Mouse (Mus musculus): ENCODE measurements around the gene Ms4a7.
"Not testable (repeated sequence)": the region's sequence is repeated elsewhere in the genome, so short reads cannot be mapped to it uniquely, and the experiment has no call there.

Ms4a7 gene

DNA sequence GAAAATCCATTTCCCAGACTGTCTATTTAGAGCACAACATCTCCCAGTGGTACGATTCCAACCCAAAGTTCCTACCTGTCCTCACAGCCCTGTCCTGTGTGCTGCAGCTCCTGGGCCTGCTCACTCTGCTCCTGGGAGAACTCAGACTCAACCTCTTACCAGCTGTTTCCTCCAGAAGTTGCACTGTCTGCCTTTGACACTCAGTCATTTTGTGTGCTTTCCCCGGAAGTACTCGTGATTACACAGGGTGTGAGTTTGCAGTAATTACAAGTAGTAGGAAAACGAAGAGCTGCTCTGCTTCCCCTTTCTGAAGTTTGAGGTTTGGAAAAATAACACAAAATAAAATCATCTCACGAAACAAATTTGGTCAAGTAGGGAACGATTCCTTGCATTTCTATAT lies at the start of gene Ms4a7:
Gene Ms4a7, minus strand, starts transcription at position 215 of the 400 bp plus-strand sequence.
- no peak for DNase-seq

DNA sequence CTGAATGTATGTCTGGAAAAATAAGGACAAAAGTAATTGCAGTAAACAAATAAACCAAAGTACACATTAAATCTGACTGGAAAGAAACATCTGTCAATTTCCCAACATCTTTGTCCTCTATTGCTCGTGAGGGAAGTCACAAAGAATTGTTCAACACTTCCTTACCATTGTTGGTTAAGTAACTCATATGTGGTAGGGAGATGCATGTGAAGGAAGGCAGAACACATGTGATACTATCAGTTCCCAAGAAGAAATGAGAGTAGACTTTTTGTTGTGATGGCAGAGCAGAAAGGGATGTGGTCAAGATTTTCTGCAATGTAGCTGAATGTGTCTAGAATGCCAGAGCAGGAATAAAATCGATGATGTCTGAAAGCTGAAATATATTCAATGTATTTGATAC lies 40.5 kb upstream of the Ms4a7 start:
- DNase-seq, result no peak

DNA sequence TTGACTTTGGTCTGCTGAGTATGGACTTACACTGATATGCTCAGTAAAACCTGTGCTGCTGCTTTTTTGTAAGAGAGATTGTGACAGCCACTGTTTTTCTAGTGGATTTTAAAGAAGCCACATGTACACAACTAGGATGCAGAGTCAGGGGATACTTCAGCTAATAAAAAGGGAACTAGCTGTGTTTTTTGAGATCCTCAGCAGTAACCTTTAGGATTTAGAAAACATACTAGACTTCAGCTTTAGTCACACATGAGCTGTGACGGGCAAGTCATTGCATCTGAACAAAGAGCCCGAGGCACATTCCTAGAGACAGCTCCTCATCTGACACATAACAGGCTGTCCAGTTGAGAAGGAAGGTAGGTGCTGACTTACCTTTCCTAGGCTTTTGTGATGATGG lies 39.3 kb upstream of the Ms4a7 start, which contains the start of gene Ms4a4a:
Gene Ms4a4a, plus strand, starts transcription at position 251 of the 400 bp plus-strand sequence.
- no peak for DNase-seq

DNA sequence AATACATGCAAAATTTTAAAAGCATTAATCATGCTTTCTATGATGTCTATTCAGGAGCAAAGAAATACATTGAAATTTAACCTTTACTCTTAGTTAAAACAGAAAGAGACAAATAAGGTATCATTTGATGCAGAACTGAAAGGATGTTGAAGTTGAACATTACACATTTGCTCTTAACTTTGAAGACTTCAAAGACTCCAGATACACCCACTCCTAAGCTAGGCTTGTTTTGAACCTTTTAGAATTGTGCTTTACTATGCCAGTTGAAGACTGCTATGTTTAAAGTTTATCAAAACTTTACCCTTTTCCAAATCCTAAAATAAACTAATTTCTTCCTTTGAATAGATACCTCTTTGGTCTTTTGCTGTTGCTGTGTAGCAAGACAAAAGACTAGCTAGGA lies 35.2 kb upstream of the Ms4a7 start:
- DNase-seq, result no peak

DNA sequence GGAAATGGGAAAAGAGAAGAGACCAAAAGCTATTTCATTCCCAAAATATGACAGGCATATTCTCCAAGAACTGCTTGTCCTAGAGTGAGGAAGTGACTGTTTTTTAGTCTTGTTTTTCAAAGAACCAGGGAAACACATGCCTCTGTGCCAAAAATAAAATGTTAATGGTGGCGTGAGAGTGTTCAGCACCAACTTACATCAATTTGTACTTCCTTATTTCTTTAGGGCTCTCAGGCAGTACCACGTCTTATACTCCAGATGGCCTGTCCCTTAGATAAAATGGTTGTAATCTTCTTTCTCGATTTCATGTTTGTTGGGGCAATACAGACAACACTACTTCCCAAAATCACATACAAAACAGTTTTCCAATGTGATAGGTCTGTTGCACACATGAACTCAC lies 32.4 kb upstream of the Ms4a7 start:
- no peak for DNase-seq

DNA sequence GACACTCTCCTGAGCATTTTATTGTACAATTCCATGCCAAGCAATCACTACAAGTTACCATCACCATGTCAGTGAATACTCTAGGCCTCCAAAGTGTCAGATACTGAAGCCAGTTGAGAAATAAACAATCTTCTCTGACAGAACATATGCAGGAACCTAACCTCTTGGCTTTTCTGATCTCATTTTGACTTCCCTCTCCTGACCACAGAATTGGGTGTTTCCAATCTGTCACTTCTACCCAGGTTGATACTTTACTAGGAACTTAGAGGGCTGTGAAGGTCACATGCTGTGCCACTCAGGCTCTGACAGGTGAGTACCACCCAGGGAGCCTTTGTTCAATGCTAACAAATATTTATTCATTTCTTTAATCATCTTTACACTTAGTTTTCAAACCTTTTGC lies 26.1 kb upstream of the Ms4a7 start:
- DNase-seq, result no peak

DNA sequence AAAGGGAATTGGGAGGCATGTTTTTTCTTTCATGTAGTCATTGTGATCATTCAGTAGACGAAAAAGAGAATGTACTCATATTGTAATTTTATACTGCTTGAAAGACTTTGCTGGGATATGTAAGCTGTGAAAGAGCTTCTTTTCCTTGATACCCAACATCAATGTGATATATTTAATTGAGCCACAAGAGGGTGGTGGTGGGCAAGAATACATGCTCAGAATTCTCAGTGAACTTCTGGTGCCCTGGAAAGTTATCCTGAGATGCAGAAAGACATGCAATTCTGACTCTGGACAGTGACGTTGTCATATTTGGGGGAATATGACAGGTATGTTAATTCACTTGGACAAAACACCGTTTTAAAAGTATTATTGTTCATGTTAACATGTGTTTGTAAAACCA lies 24.2 kb upstream of the Ms4a7 start:
- no peak for DNase-seq

DNA sequence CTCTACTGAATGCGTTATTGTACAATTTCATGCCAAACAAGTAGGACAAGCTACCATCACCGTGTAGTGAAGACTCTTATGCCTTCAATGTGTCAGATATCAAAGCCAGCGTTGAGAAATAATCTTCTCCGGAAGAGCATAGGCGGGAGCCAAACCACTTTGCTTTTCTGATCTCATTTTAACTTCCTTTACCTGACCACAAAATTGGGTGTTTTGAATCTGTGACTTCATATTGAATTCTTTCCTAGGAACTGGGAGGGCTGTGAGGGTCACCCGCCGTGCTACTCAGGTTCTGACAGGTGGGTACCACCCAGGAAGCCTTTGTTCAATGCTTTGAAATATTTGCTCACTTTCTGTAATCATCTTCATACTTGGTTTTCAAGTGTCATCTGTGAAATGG lies 19.8 kb upstream of the Ms4a7 start:
- no peak for DNase-seq

DNA sequence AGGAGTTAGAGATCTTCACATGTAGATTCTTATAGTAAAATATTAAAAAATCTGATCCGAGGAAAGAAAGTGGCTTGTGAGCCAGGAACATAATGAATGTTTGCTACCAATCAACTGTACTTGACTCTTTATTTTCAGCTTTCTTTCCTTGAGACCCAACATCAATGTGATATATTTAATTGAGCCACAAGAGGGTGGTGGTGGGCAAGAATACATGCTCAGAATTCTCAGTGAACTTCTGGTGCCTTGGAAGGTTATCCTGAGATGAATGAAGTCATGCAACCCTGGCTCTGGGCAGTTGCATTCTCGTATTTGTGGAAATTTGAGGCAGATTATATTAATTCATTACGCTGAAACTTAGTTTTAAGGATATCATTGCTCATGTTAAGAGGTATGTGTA lies 15.9 kb upstream of the Ms4a7 start:
- no peak for DNase-seq

DNA sequence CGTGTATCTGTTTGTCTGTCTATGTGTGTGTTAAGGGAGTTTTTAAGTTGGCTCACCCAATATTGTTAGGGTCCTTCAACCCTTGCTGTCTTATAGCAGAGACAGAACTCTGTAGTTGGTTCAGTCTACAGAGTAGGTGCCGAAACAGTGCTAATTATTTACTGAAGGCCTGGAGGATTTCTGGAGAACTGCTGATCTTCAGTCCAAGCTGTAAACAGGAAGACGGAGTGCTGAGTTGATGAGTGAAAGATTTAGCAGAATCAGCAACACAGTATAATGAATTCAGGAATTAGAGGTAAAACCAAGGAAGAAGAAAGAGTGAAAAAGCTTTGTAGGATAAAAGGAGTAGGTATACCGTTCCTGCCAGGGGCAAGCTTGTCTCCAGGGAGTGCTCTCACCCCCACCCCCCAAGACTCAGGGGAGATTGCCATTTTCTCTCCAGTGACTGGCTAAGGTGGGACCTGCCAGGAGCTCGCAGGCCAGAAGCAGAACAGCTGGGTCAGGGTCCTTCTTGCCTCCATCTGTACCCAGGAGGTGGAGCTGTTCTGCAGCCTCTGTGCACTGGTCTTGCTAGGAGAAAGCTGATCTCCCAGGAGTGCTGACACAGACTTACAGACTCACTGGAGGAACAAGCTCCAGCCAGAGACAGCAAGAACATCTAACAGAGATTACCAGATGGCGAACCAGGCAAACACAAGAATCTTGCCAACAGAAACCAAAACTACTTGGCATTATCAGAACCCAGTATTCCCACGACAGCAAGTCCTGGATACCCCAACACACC lies 13.9 kb upstream of the Ms4a7 start:
- DNase-seq, result no peak

DNA sequence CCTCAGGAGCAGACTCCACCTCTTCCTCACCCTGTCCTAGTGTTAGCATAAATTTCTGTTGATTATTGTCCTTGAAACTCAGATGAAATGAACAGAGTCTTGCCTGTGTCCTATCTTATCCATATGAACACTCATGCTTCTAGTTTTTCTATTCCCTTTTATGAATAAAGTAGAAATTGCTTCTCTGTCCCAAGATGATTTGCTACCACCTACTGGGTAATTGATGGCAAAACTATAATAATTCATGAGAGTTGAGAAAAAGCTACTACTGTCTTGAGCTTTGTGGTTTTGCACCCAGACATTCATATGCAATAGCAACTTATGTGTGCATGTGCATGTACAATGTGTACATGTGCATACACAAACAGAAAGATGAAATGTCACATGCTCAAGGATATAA lies 8.0 kb upstream of the Ms4a7 start:
- no peak for DNase-seq

DNA sequence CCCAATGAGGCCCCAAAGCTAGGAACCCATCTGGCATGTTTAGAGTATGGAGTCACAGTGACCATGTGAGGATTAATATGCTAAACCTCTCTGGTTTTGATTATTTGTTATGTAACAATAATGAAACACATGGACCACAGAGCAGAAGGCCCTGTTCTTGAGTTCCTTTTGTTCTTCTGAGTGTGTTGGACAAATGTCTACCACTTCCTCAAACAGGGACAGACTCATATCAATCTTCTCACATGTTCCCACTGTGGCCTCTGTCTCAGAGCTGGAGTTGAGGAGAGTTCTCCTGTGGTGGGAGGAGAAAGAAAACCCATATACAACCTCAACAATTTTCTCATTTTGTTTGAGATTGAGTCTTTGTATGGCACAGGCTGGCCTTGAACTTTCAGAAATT lies 7.2 kb upstream of the Ms4a7 start:
- DNase-seq, result no peak

DNA sequence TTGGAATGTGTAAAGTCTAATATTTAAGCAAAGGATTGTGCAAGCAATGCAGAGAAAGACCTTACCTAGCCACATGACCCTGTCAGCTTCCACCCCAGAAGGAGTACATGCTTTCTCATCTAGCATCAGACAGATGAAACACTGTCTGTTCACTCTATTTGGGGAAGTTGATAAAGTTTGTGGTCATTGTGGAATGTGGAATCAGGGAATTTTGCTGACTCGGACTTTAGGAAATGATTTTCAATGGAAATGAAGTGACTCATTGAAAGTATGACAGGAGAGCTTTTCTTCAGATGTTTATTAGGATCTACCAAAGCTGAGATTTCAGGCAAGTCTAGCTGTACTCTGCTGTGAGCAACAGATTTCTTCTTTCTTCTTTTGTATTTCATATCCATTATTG lies 14.8 kb downstream of the Ms4a7 start:
- DNase-seq, result no peak

DNA sequence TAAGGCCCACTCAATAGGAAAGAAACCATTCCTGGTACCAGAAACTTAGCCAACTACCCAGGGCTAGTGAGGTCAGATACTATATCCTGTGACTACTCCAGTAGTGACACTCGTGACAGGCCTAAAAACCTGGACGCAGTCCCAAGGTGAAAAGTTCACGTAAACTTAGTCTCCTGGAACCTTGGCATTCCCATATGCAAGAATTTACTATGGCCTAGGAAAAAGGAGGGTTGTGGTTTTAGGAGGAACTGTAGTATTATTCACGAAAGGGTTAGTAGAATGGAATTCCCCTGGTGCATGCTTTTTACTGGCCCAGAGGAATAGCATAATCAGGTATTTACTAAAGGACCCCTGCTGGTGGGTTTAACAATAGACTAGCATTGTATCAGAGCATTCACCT lies 19.2 kb downstream of the Ms4a7 start:
- no peak for DNase-seq

DNA sequence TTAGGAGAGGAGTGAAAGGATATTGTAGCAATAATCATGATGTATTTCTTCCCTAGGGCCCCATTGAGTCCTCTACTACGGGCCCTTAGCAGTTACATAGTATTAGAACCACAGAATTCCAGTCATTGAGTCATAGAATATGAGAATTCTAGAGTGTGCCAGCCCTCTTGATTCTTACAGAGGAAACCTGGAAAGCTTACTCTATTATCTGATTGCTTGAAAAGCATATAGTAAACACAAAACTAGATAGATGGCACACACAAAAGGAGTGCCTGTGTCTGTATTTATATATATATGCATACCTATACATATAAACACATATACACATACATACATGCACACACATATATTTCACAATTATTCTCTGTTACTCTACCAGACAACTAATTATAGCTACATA lies 21.6 kb downstream of the Ms4a7 start, which contains the start of gene Ms4a14:
Gene Ms4a14, minus strand, starts transcription at position 101 of the 400 bp plus-strand sequence.
- DNase-seq, result no peak

DNA sequence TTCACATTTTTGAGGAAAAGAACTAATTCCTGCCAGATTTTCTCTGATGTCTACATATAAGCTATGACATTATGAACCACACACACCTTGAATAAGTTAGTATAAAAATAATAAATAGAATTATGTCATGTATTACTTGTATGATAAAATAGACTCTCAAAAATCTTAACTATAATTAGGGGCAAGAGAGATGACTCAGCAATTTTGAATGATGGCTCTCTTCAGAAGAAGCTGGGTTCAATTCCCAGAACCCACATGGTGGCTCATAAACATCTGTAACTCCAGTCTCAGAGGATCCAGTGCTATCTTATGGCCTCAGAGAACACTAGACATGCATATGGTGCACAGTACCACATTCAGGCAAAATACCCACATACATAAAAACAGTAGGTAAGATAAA lies 27.1 kb downstream of the Ms4a7 start:
- no peak for DNase-seq

DNA sequence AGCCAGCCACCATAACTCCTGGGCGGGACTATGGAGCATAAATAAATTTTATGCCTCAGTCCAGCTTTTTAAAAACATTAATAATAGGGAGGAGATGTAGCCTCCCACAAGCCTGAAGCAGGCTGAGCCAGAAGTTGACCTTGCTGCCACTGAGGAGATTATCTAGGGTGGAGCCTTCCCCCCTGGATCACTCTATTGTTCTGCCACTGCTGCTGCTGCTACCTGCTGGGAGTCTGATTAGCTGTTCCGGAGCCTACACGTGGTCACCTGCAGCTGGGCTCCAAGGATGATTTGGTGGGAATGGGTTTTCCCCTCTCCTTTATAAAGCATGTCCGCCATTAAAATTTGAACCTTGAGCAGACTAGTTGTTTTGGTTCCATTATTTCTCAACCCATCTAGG lies 36.4 kb downstream of the Ms4a7 start:
- not testable (repeated sequence) for DNase-seq

DNA sequence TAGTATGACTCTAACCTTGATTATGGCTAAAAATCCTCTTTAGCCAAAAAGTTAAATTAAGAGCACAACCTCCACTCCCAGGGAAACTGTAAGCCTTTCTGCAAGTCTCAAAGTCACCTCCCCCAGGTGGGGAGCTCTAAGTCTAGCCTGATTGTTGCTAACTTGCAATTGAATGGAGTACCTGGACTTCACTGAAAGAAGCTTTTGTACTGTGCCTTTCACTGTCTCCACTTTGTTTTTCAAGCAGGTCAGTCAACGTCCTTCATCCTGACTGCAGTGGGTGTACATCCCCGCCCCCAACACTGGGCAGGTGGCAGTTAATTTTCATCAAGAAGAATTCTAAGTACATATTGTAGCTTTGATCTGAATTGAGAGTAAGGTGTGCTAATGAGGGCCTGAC lies 37.0 kb downstream of the Ms4a7 start:
- DNase-seq, result no peak

DNA sequence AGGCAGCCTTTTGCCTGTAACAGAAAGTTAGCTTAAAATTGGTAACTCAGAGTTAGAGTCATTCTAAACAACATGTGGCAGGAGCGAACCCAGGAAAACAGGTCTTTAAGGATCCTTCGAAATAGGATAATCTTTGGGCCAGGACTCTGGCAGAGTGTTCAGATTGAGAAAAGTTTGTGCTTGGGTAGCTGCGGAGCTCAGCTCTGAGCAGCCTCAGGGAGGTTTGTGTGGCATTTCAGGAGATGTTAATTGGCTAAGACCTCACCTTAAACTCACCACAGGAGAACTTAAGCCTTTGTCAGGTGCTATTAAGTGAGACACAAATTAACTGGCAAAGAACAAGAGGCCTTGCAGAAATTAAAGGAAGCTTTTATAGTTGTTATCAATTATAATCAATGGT lies 42.3 kb downstream of the Ms4a7 start:
- not testable (repeated sequence) for DNase-seq

DNA sequence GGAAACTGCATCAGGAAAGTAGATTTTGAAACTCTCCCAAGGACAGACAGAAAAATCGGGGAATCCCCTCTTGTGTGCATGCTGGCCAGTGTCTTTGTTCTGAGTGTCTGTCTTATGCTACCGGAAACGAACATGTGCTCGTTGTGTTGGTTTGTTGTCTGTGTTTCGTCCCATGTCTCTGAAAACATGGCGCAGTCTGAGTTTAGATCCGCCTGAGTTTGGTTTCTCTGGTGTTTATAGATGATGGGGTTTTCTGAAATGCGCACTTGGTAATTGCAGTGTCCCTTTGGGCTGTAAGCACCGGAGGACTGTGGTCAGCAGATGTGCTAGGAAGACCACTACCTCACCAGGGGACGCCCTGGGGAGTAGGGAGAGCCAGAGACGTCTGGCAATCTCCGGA lies 43.0 kb downstream of the Ms4a7 start:
- DNase-seq, result no peak

DNA sequence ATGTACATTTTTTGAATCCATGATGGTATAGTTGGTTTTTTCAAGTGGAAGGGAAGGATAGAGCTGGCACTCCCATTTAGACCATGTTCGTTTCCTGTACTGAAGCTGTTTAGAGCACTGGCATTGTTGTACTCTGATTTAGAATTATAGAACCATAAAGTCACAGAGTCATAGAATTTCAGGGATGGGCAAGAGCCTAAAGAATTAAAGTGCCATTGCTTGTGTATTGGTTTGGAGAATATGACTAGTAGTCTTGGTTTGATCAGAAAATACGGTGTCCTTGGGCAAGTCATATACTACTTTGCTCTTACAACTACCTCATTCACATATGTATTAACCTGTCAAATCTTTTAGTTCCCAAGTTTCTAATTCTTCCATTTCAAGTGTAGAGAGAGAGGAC lies 52.2 kb downstream of the Ms4a7 start, which contains the start of gene Ms4a5:
Gene Ms4a5, minus strand, starts transcription at position 101 of the 400 bp plus-strand sequence.
- no peak for DNase-seq

DNA sequence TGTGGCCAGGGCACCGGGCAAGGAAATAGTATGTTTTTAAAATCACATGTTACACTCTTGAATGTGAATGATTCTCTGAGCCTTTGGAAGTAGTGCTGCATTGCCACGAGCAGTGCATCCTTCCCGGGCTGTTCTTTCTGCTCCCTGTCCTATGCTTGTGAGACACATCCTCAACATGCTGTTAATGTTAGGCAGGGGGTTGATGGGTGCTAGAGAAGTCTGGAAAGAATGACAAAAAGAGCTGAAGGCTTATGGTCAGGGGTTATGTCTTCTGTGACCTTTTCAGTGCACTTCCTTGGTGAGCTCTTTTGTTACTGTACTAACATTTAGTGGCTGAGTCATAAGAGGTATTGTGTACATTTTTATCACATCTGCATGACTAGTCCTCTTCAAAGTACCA lies 55.7 kb downstream of the Ms4a7 start:
- no peak for DNase-seq

DNA sequence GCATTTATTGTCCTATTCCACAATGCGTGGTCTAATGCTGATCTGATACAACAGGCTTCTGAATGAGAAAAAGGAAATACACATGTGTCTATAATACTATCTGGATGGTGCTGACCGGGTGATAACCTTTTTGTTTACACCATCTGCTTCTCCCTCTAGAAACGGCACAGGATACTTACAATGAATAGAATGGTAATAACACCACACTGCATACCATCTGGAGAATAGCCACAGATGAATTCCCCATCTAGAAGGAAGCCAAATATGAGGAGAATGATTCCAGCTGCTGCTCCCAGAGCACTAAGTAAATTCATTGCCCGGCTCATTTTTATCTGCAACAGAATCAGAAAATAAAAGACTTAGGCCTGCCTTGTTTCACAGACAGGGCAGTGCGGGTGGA lies 59.5 kb downstream of the Ms4a7 start:
- DNase-seq, result no peak
